Mouse (Mus musculus): ENCODE data around the gene Lrp1.

DNA sequence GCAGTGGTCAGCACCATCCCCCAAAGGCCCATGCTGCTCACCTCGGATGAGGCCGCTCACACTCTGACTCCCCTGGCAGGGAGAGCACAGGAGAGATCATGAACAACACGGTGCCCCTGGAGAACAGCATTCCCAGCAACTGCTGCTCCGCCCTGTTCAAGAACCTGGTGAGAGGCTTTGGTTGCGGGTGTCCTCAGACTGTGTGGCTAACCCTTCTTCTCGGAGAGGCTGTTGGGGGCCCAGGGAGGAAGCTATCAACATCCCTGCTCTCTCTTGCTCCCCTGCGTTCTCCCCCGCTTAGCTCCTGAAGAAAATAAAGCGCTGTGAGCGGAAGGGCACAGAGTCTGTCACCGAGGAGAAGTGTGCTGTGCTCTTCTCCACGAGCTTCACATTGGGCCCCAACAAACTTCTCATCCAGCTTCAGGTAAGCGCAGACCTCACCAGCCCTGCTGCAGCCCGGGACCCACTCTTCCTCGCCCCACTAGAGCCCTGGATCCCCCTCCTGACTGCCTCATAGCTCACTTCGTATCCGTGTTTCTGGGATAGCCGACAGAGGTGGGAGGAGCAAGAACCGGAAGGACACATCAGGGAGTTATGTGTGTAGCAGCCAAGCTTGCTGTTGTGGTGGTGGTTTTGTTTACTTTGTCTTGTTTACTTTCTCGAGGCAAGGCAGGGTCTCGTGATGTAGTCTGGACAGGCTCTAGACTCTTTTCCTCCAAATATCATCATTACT lies 32.1 kb upstream of the Lrp1 start:
- TF ChIP-seq CTCF (conservative IDR thresholded peaks at IDR 0.05; ENCODE audit: insufficient read depth, insufficient read length, low read depth, low read length) (no peak), POLR2A (IDR thresholded peaks at IDR 0.05; ENCODE audit: low read depth, low read length) (no peak)

Measured in kidney, adult 2 months (tissue).